Mouse (Mus musculus) kidney, postnatal 14 days (tissue): Measurements from ENCODE around the gene Fkbp10.

Source experiments
- DNase-seq: peaks from one replicate; pipeline ENCODE4 v3.0.0; 2022; ENCODE audit warnings: mixed read lengths

Gene Fkbp10

DNA sequence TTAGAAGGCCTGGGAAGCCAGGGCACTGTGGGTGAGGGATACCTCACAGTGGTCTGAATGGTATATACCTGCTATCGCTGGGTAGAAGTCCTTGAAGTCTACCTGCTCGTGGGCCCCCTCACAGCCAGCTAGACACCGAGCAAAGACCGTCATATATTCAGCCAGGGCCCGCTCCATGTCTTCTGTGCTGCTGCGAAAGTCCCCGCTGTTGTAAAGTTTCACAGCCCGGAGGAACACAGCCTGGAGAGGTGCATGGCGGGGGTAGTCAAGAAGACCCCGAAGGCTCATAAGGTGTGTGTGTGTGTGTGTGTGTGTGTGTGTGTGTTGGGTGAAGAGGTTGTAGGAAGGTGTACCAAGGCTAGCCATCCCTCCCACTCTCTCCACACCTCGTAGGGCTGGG is 2.0 kb upstream of the Fkbp10 start:
- no peak for DNase-seq

DNA sequence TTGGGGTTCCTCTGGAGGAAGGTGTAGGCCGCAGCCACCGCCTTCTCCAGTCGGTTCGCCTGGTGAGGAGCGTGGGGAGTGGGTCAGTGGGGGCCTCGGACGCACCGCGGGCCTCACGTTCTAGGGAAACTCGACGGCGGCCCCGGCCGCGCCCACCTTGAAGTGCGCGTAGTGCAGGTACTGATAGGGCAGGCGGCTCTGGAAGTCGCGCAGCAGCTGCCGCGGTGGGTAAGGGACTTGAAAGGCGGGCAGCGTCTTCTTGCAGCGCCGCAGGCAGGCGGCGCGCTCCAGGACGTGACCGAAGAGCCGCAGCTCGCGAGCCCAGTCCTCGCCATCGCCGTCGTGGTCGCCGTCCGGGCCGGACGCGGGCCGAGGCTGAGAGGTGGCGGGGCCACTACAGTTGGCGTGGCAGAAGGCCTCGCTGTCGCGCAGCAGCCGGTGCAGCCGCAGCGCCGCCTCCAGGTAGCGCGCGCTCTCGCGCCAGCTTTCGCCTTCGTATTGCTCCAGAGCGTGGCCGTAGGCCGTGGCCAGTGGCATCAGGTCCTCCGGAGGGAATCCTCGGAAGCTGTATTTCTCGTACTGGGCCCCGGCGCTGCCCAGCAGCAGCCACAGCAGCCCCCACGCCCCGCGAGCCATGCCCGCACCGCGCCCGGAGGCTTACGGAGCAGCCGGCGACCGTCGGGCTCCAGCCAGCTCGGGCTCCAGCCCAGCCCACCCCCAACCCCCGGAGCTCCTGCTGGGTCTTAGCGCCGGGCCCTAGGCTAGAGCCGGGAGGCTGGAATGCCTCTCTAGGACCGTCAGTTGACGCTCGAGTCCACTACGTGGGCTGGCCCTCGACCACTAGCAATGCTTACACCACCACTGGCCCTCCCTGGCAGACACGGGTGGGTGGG is 1.2 kb upstream of the Fkbp10 start, which contains the start of gene P3h4:
Gene P3h4 (minus strand): TSS at position 816 of the 893 bp plus-strand sequence.
- peak; percentile 91 for DNase-seq

DNA sequence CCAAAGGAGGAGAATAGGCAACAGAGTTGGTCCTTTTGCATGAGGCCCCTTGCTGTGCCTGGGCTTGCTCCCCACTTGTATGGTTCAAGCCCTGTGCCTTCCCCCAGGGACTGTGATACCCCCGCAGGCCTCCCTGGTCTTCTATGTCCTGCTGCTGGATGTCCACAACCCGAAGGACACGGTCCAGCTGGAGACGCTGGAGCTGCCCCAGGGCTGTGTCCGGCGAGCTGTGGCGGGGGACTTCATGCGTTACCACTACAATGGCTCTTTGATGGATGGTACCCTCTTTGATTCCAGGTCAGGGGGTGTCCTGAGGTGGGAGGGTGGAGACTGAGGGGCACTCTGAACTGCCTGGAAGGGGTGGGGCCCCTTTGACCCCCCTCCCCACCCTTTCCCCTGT is 6.0 kb downstream of the Fkbp10 start:
- DNase-seq, result no peak

DNA sequence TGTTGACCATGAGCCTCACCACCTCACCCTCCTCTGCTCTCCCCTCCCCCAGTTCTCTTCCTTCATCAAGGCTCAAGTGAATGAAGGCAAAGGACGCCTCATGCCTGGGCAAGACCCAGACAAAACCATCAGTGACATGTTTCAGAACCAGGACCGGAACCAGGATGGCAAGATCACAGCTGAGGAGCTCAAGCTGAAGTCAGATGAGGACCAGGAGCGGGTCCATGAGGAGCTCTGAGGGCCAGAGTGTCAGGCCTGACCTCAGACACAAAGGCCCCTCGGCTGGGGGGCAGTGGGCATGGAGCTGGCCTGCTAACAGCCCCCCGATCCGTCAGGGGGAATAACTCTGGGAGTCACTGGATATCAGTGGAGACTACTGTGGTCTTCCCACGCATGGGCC is 8.3 kb downstream of the Fkbp10 start:
- DNase-seq, result no peak

- peak; percentile 85 for DNase-seq
These were observed 10.4 kb downstream of the Fkbp10 start for GRCm38 (mm10) chr11:100425851-100426250.

DNA sequence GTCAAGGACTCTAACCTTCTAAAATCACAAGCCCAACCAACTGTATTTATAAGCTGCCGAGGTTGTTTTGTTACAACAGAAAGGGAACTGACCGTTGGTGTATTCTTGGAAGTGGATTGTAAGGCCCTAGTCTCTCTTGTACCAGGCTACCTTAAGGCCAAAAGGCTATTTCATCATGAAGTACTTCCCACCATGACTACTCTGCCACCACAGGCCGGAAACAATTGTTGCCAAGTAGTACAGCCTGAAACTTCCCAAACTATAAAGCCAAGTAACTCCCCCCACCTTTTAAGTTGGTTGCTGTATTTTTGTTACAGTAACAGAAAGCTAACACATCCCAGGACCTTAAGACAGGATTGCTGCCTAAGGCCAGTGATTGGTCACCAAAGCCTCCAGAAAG is 11.3 kb downstream of the Fkbp10 start:
- no peak for DNase-seq

- DNase-seq, result no peak
These were observed 13.2 kb downstream of the Fkbp10 start for GRCm38 (mm10) chr11:100428612-100429199.

DNA sequence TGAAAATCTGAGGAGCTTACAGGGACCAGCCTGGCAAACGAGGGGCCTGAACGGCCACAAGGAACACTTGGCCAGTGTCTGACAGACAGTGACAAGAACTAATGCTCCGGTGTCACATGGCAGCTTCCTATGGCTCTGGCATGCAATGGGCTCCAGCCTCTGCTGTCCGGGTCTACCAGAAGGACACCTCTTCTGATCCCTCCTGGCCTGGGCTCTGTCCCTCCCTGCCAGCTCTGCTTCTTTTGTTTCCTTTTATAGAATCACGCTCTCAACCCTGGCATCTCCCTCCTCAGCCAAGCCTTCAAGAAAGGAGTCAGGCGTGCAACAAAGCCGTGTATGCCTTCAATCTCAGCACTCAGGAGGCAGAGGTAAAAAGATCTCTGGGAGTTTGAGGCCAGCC is 14.6 kb downstream of the Fkbp10 start:
- DNase-seq, result no peak

- DNase-seq, result no peak
These were observed 16.5 kb downstream of the Fkbp10 start for GRCm38 (mm10) chr11:100432002-100432401.

GRCm38 (mm10) chr11:100435678-100436246 is 20.3 kb downstream of the Fkbp10 start:
- no peak for DNase-seq

- no peak for DNase-seq
These were observed 22.4 kb downstream of the Fkbp10 start for GRCm38 (mm10) chr11:100437901-100438300.

DNA sequence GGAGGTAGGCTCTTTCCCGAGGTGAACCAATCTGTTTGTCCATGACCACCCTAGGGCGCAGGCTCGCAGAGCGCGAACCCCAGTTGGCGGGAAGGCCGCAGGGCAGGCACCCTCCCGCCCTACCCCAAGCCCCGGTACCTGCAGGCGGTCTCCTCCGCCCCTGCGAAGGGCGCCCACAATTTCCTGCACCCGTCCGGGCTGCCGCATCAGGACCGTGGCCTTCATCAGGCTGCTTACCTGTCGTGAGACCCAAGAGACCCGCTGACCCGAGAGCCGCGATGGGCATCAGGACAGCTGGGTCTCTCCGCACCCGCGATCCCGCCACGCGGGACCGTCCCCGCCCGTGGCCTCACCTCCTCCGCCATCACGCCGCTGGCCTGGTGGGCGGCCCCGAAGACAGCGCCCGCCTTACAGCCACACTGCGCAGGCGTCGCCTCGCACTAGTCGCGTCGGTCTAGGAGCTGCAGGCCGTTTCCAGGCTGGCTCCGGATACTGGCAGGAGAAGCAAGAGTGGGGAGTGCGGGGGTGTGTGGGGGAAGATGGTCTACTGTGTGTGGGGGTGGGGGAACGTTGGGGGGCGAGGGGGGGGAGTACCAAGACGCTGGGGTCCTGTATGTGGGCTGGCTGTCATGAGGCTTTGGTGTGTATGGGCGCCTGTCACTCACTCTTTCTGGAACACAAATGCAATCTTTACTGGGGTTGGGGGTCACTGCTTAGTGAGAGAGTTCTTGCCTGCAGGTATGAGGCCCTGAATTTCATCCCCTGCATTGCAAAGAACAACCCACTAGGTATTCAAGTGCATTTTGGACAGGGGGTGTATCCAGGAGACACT is 25.4 kb downstream of the Fkbp10 start:
- peak; percentile 92 for DNase-seq

- DNase-seq, result no peak
These were observed 26.3 kb downstream of the Fkbp10 start, which contains the start of the genes Nt5c3b and Klhl10 for GRCm38 (mm10) chr11:100441797-100442196. Gene Nt5c3b (minus strand): TSS chr11:100441808. Gene Klhl10 (plus strand): TSS chr11:100441917.

GRCm38 (mm10) chr11:100442625-100443024 is 27.1 kb downstream of the Fkbp10 start:
- DNase-seq, result peak; percentile 45

DNA sequence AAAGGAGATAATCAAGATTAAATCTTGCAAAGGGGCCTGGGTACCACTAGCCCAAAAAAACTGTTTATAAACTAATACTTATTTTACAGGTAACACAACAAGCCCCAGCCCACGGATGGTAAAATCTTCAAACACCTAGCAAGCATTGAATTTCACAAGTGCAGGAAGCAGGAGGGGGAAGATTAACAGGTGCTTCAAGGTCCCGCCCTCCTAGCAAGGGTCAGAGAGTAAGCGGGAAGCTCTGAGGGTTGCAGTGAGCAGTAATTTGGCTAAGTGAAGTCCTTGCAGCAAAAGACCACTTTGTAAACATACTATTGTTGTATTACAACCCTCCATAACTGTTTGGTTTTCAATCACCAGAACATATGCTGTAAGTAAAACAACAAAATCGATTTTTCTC is 41.8 kb downstream of the Fkbp10 start:
- no peak for DNase-seq

DNA sequence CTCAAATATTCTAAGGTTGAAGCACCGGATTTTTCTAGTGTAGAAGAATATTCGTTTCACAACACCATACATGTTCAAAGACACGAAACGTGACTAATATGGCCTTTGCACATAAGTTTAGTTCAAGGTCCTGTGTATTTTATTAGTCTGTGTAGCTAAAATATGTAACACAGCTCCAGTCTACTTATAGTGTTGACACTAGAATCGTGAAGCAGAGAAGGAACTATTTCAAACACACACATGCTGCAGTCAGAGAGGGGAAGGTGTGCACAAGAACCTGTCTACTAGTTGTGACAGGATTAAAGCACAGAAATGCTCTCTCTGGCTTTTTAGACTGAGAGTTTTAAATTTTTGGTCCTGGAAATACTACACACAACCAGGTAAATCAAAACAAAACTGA is 42.2 kb downstream of the Fkbp10 start:
- no peak for DNase-seq

DNA sequence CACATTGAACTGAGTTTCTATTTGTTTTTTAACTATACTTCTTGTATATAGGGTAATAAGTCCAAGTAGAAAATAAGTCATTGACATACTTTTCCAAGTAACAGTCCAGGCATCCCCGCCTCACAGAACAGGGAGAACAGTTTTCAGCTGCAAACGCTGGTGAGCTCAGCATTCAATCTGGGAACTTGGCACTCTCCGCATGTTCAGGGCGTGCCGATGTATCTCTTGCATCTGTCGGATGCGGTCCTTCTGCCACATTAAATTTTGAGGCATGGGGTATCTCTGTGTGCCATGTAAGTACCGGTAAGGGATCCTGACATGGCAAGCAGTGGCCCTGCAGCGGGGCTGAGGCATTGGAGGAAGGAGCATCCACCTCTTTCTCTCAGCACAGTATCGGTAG is 47.2 kb downstream of the Fkbp10 start:
- no peak for DNase-seq

GRCm38 (mm10) chr11:100465229-100465792 is 49.8 kb downstream of the Fkbp10 start:
- DNase-seq, result no peak

GRCm38 (mm10) chr11:100465833-100466232 is 50.3 kb downstream of the Fkbp10 start:
- no peak for DNase-seq

GRCm38 (mm10) chr11:100471352-100472196 is 56.1 kb downstream of the Fkbp10 start:
- DNase-seq, result no peak

DNA sequence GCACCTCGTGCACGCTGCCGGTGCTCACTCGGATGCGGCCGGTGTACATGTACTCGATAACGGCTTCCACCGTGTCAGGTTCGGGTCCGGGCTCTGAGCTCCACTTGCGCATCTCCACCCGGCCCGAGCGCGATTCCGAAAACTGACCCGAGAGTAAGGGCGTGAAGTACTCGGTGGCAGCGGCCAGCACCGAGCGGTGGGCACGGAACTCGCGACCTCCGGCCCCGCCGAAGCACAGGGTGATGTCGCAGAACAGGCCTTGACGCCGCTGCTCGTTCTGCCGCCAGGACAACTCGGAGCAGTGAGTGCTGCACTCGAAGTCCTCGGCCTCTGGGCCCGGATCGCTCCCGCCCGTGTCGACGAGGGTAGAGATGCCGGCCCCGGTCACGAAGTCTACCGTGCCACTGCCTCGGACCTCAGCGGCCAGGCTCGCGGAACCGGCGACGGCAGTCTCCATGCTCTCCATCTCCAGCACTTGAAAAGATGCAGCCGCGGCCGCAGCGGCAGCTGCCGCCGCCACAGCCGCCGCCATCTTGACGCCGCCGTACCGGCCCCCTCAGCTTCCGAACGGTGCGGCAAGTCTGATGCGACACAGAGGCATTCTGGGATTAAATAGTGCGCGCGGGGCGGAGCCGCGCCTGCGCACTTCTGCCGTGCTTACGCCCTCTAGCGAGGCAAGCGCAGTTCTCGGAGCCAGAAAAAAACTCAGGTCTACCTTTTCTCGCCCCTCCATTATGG is 56.9 kb downstream of the Fkbp10 start, which contains the start of gene Klhl11:
Gene Klhl11 (minus strand): TSS at position 545 of the 738 bp plus-strand sequence.
- DNase-seq, result peak; percentile 94
